Mouse (Mus musculus) CH12.LX (cell line): ENCODE data around the gene Hapln3. TPM values are rescaled to one million over a fixed set of nuclear protein-coding genes. Genes with fewer than 3 reads are reported as not detected.

Experiments
- DNase-seq: peaks from one replicate; pipeline ENCODE4 v3.0.0-alpha.2; 2013; ENCODE audit errors: extremely low read depth
- H3K27ac ChIP-seq: 2 replicates; pipeline ENCODE4 v1.5.1; 2012; ENCODE audit warnings: low read depth, mild to moderate bottlenecking, control low read depth, moderate library complexity; ENCODE audit not compliant: insufficient read depth
- H3K27me3 ChIP-seq: replicated peaks from 2 replicates; pipeline ENCODE3; 2012; ENCODE audit warnings: inconsistent platforms
- H3K36me3 ChIP-seq, 2 experiments: replicated peaks in 1 of 2; 2 replicates each; pipeline versions ENCODE3 to v1.6.1; 2012; ENCODE audit warnings: inconsistent platforms in 1 of 2, low read length in 1 of 2, mild to moderate bottlenecking in 1 of 2, mixed read lengths in 1 of 2, moderate library complexity in 1 of 2; ENCODE audit not compliant: control insufficient read depth in 1 of 2, insufficient read depth in 1 of 2
- H3K4me1 ChIP-seq, 2 experiments: 2 replicates each; pipeline ENCODE4 v1.6.1; 2012; ENCODE audit warnings: inconsistent platforms in 1 of 2, moderate library complexity in 1 of 2; ENCODE audit not compliant: insufficient read depth in 2 of 2, control insufficient read depth in 1 of 2
- H3K4me2 ChIP-seq: 2 replicates; pipeline ENCODE4 v1.6.1; 2012; ENCODE audit warnings: low read depth, mild to moderate bottlenecking, control low read depth; ENCODE audit not compliant: poor library complexity, insufficient read depth, severe bottlenecking
- H3K4me3 ChIP-seq, 3 experiments: fragments of 150-350 bp in 1 of 3; sonication (generic) in 1 of 3; replicated peaks in 1 of 3; 2 replicates each; pipeline versions ENCODE3 to v1.5.1; 2011 to 2012; ENCODE audit warnings: low read depth in 2 of 3, low read length in 2 of 3, mild to moderate bottlenecking in 2 of 3, moderate library complexity in 2 of 3, control low read depth in 1 of 3, improper control_type of control experiment in 1 of 3, inconsistent platforms in 1 of 3, mixed read lengths in 1 of 3; ENCODE audit not compliant: poor library complexity in 1 of 3
- H3K79me2 ChIP-seq: replicated peaks from 2 replicates; pipeline ENCODE4 v1.6.1; 2012; ENCODE audit warnings: mild to moderate bottlenecking, moderate library complexity; ENCODE audit not compliant: control insufficient read depth, poor library complexity, insufficient read depth, severe bottlenecking; ENCODE audit errors: extremely low read depth
- H3K9ac ChIP-seq: 2 replicates; pipeline ENCODE4 v1.6.1; 2012; ENCODE audit warnings: low read depth, mild to moderate bottlenecking, control low read depth, moderate library complexity; ENCODE audit not compliant: insufficient read depth
- H3K9me3 ChIP-seq: replicated peaks from 2 replicates; pipeline ENCODE3; 2012; ENCODE audit warnings: low read length, inconsistent platforms, mixed read lengths
- BHLHE40 ChIP-seq: IDR thresholded peaks from 2 replicates; pipeline ENCODE4 v1.6.1; 2011; ENCODE audit warnings: mild to moderate bottlenecking, low read depth, low read length, improper control_type of control experiment
- CHD1 ChIP-seq: IDR thresholded peaks from 2 replicates; pipeline ENCODE4 v1.6.1; 2012; ENCODE audit warnings: low read depth, low read length, improper control_type of control experiment, inconsistent platforms
- CHD2 ChIP-seq: IDR thresholded peaks from 2 replicates; pipeline ENCODE4 v1.6.1; 2011; ENCODE audit warnings: low read length, improper control_type of control experiment
- CTCF ChIP-seq, 2 experiments: IDR thresholded peaks in 1 of 2; conservative IDR thresholded peaks in 1 of 2; 2 replicates each; pipeline ENCODE4 v1.5.1; 2011 to 2012; ENCODE audit warnings: low read depth in 2 of 2, low read length in 2 of 2, improper control_type of control experiment in 1 of 2, inconsistent platforms in 1 of 2, mild to moderate bottlenecking in 1 of 2, moderate library complexity in 1 of 2
- ETS1 ChIP-seq: conservative IDR thresholded peaks from 2 replicates; pipeline ENCODE4 v1.6.1; 2012; ENCODE audit warnings: low read depth, mild to moderate bottlenecking, inconsistent platforms, low read length, improper control_type of control experiment, moderate library complexity
- GABPA ChIP-seq: IDR thresholded peaks from 2 replicates; pipeline ENCODE4 v1.6.1; 2012; ENCODE audit warnings: low read depth, low read length, improper control_type of control experiment, inconsistent platforms; ENCODE audit not compliant: insufficient replicate concordance
- HCFC1 ChIP-seq: IDR thresholded peaks from 2 replicates; pipeline ENCODE4 v1.6.1; 2012; ENCODE audit warnings: low read depth, mild to moderate bottlenecking, inconsistent platforms, low read length, improper control_type of control experiment
- JUN ChIP-seq: IDR thresholded peaks from 2 replicates; pipeline ENCODE4 v1.6.1; 2011; ENCODE audit warnings: low read depth, mild to moderate bottlenecking, low read length, improper control_type of control experiment, moderate library complexity; ENCODE audit not compliant: insufficient read depth
- KAT2A ChIP-seq: IDR thresholded peaks from 2 replicates; pipeline ENCODE4 v1.6.1; 2012; ENCODE audit warnings: low read length, improper control_type of control experiment, inconsistent platforms; ENCODE audit not compliant: insufficient replicate concordance
- MAFK ChIP-seq: IDR thresholded peaks from 2 replicates; pipeline ENCODE4 v1.6.1; 2011; ENCODE audit warnings: low read length, improper control_type of control experiment; ENCODE audit not compliant: insufficient replicate concordance
- MAZ ChIP-seq: IDR thresholded peaks from 2 replicates; pipeline ENCODE4 v1.6.1; 2012; ENCODE audit warnings: low read depth, mild to moderate bottlenecking, inconsistent platforms, low read length, improper control_type of control experiment, moderate library complexity
- MEF2A ChIP-seq: IDR thresholded peaks from 2 replicates; pipeline ENCODE4 v1.6.1; 2014; ENCODE audit warnings: low read depth, mild to moderate bottlenecking, inconsistent platforms, low read length, improper control_type of control experiment, borderline replicate concordance
- MYC ChIP-seq: IDR thresholded peaks from 2 replicates; pipeline ENCODE4 v1.6.1; 2011; ENCODE audit warnings: low read depth, mild to moderate bottlenecking, improper control_type of control experiment, low read length
- NRF1 ChIP-seq: IDR thresholded peaks from 2 replicates; pipeline ENCODE4 v1.6.1; 2014; ENCODE audit warnings: low read depth, mild to moderate bottlenecking, inconsistent platforms, low read length, improper control_type of control experiment, moderate library complexity
- PAX5 ChIP-seq: IDR thresholded peaks from 2 replicates; pipeline ENCODE4 v1.6.1; 2012; ENCODE audit warnings: low read length, inconsistent platforms, mixed read lengths
- RCOR1 ChIP-seq: conservative IDR thresholded peaks from 2 replicates; pipeline ENCODE4 v1.6.1; 2012; ENCODE audit warnings: low read depth, mild to moderate bottlenecking, inconsistent platforms, low read length, improper control_type of control experiment
- TCF12 ChIP-seq: IDR thresholded peaks from 2 replicates; pipeline ENCODE4 v1.6.1; 2014; ENCODE audit warnings: low read depth, mild to moderate bottlenecking, inconsistent platforms, low read length, improper control_type of control experiment
- USF1 ChIP-seq: IDR thresholded peaks from 2 replicates; pipeline ENCODE4 v1.6.1; 2014; ENCODE audit warnings: low read depth, mild to moderate bottlenecking, inconsistent platforms, low read length, improper control_type of control experiment
- USF2 ChIP-seq: conservative IDR thresholded peaks from 2 replicates; pipeline ENCODE4 v1.6.1; 2011; ENCODE audit warnings: low read depth, low read length, improper control_type of control experiment
- ZC3H11A ChIP-seq: IDR thresholded peaks from 2 replicates; pipeline ENCODE4 v1.6.1; 2012; ENCODE audit warnings: low read depth, mild to moderate bottlenecking, inconsistent platforms, low read length, improper control_type of control experiment
- ZMIZ1 ChIP-seq: IDR thresholded peaks from 2 replicates; pipeline ENCODE4 v1.6.1; 2012; ENCODE audit warnings: low read depth, mild to moderate bottlenecking, inconsistent platforms, low read length, improper control_type of control experiment
- dilution Hi-C: fragments of 300-500 bp; cut with MboI; formaldehyde crosslinking; loops from 2 replicates; pipeline ENCODE4 v1.14.3; 2020; ENCODE audit warnings: low sequenced_read_pairs; ENCODE audit not compliant: extremely low pct_unique_long_range_greater_than_20kb, extremely low pct_ligation_motif_present
- in situ Hi-C: fragments of 300-500 bp; cut with MboI; formaldehyde crosslinking; loops from 3 replicates; pipeline ENCODE4 v1.14.3; 2019; ENCODE audit warnings: low sequenced_read_pairs, low pct_ligation_motif_present, low pct_unique_long_range_greater_than_20kb, mixed read lengths
- polyA plus RNA-seq: library from polyadenylated mRNA; unstranded; fragments of >175 nt; gene quantifications from 2 replicates; pipeline ENCODE4 v1.2.1, GENCODE M21; 2012; ENCODE audit warnings: low read depth; ENCODE audit not compliant: insufficient read length
- total RNA-seq, 2 experiments: library from RNA; depleted of rRNA; stranded (reverse); fragments of 300-350 nt in 1 of 2; fragments of >200 nt in 1 of 2; gene quantifications; 2 replicates each; pipeline ENCODE4 v1.2.3; 2012 to 2014

Hapln3 gene
- total and polyA plus RNA-seq, 3 experiments = not detected

DNA sequence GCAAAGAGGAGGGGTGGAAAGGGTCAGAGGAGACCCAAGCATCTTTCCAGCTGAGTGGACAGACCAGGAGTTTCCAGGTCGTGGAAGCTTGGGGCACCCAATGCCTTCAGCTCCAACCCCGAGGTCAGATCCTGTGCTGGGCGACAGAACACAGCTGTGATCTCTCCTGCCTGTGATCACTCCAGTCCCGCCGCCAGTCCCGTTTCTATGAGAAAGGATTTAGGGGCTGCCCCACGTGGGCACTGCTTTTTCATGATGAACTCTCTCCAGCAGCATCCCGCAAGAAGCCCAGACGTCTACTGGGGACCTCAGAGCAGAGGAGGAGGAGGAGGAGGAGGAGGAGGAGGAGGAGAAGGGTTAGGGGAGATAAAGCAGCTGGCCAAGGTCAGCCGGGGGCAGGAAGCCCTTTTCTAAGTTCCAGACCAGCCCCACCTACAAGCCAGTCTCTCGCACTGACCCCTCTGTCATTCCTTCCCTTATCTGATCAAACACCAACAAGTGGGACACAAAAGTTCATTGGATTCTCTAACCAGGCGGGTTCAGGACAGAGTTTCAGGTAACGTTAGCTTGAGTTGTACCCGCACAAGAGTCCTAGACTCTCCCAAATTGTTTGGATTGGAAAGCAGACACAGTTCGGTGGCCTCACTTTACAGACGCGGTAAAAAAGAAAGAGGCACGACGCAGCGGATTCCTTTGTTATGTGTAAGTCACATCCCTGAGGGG, 17.3 kb upstream of the Hapln3 start:
- Histone ChIP-seq H3K4me1 (peaks cover 0 to 20% of the 10 kb centered on the region in 2 experiments; a peak in 2 of 4 replicates), H3K9ac (peak overlapping the region; percentile 33), H3K27ac (no peak overlapping the region), H3K9me3 (no peaks in the 10 kb centered on the region), H3K27me3 (peaks cover 5% of the 10 kb centered on the region), H3K4me2 (peak overlapping the region; percentile 92), H3K36me3 (peaks cover 0 to 19% of the 10 kb centered on the region in 2 experiments), H3K79me2 (no peaks in the 10 kb centered on the region), H3K4me3 (peak overlapping the region; percentile 58 to 90 (median 71))
- no peak for DNase-seq
- in situ Hi-C loops (no loop called here), dilution Hi-C loops (no loop called here)
- TF ChIP-seq CTCF (conservative IDR thresholded peaks at IDR 0.05 in 1 of 2, IDR thresholded peaks at IDR 0.05 in 1 of 2; ENCODE audit: low read depth in 2 of 2, low read length in 2 of 2) (no peak), PAX5 (no peak), JUN (no peak), ZMIZ1 (no peak), BHLHE40 (no peak), ZC3H11A (no peak), ETS1 (no peak)

GRCm38 (mm10) chr7:79147011-79147837, 16.4 kb upstream of the Hapln3 start:
- dilution Hi-C loops (no loop called here), in situ Hi-C loops (no loop called here)
- Histone ChIP-seq H3K4me2 (0 out of 2 replicates have a peak overlapping the region, but pooled peaks have one; percentile 92), H3K27me3 (peaks cover 3% of the 10 kb centered on the region), H3K9me3 (no peaks in the 10 kb centered on the region), H3K36me3 (peaks cover 0 to 28% of the 10 kb centered on the region in 2 experiments), H3K4me3 (no peak overlapping the region), H3K9ac (no peak overlapping the region), H3K79me2 (no peaks in the 10 kb centered on the region), H3K4me1 (peaks cover 0 to 20% of the 10 kb centered on the region in 2 experiments; a peak in 2 of 4 replicates), H3K27ac (no peak overlapping the region)
- no peak for DNase-seq
- no peak for TF ChIP-seq MAZ
- no peak for TF ChIP-seq CHD1
- no peak for TF ChIP-seq MYC
- no peak for TF ChIP-seq ZC3H11A
- no peak for TF ChIP-seq RCOR1
- TF ChIP-seq MEF2A = no peak
- no peak for TF ChIP-seq CHD2
- no peak for TF ChIP-seq HCFC1
- TF ChIP-seq KAT2A = no peak
- no peak for TF ChIP-seq USF1
- no peak for TF ChIP-seq NRF1
- TF ChIP-seq TCF12 = no peak
- no peak for TF ChIP-seq BHLHE40
- no peak for TF ChIP-seq GABPA
- no peak for TF ChIP-seq PAX5
- TF ChIP-seq USF2 = no peak
- TF ChIP-seq MAFK = no peak
